Mouse (Mus musculus) kidney, postnatal 25 days (tissue): Measurements from ENCODE around the gene Nmt2.

Experiments
- DNase-seq, 2 experiments: peaks; one replicate each; pipeline ENCODE4 v3.0.0; 2021; ENCODE audit warnings: mixed read lengths in 2 of 2

The Nmt2 gene

GRCm38 (mm10) chr2:3331071-3331703 is 47.2 kb downstream of the Nmt2 start:
- DNase-seq: no peak

- DNase-seq: no peak
These were observed 48.0 kb downstream of the Nmt2 start for GRCm38 (mm10) chr2:3332056-3332455.

GRCm38 (mm10) chr2:3332484-3333242 is 48.7 kb downstream of the Nmt2 start, which contains the start of gene Rpp38:
Gene Rpp38, minus strand, starts transcription at chr2:3332643.
- peak; percentile 97 to 98 for DNase-seq

GRCm38 (mm10) chr2:3333761-3334160 is 49.7 kb downstream of the Nmt2 start:
- no peak for DNase-seq

- peak; percentile 73 to 87 for DNase-seq
These were observed 51.7 kb downstream of the Nmt2 start, which contains the start of gene Acbd7 for GRCm38 (mm10) chr2:3335611-3336301. Gene Acbd7, plus strand, starts transcription at chr2:3336168.

GRCm38 (mm10) chr2:3348422-3348821 is 64.4 kb downstream of the Nmt2 start:
- DNase-seq: no peak

GRCm38 (mm10) chr2:3348919-3349318 is 64.9 kb downstream of the Nmt2 start:
- peak in 1 of 2 experiments; percentile 3 for DNase-seq

GRCm38 (mm10) chr2:3353160-3353559 is 69.1 kb downstream of the Nmt2 start:
- DNase-seq: no peak

GRCm38 (mm10) chr2:3355793-3356192 is 71.8 kb downstream of the Nmt2 start:
- no peak for DNase-seq

GRCm38 (mm10) chr2:3356311-3356710 is 72.3 kb downstream of the Nmt2 start:
- no peak for DNase-seq

- DNase-seq: no peak
These were observed 73.9 kb downstream of the Nmt2 start for GRCm38 (mm10) chr2:3357887-3358286.

- no peak for DNase-seq
These were observed 77.1 kb downstream of the Nmt2 start for GRCm38 (mm10) chr2:3361067-3361466.

GRCm38 (mm10) chr2:3365127-3365526 is 81.1 kb downstream of the Nmt2 start:
- DNase-seq: no peak
